Mouse (Mus musculus): Measurements from ENCODE around the gene Exoc4. TPM values are rescaled to one million over a fixed set of nuclear protein-coding genes. Genes with fewer than 3 reads are reported as not detected.

Gene Exoc4
- polyA plus RNA-seq, 1 experiment from 2014 or later, result 18.1 TPM

- no peak for TF ChIP-seq CTCF (IDR thresholded peaks at IDR 0.05; ENCODE audit: low read depth)
- Histone ChIP-seq H3K9ac (ENCODE audit: low read depth, low read length) (no peak overlapping the region), H3K9me3 (replicated peaks; ENCODE audit: low read length) (no peaks in the 10 kb centered on the region), H3K27ac (no peak overlapping the region), H3K36me3 (ENCODE audit: insufficient read depth, low read length) (no peaks in the 10 kb centered on the region), H3K4me1 (replicated peaks; ENCODE audit: insufficient read depth, low read length) (no peaks in the 10 kb centered on the region), H3K4me2 (ENCODE audit: low read length) (no peak overlapping the region), H3K4me3 (replicated peaks; ENCODE audit: low read depth, low read length) (no peak overlapping the region), H3K27me3 (ENCODE audit: insufficient read depth, low read length) (no peaks in the 10 kb centered on the region)
- ATAC-seq (replicated peaks; ENCODE audit: low FRiP score, low read depth), result no peak
- no peak for DNase-seq (ENCODE audit: low spot score)
- WGBS, result 82% methylated on average over 2 of the region's 2 CpGs
Observed at GRCm38 (mm10) chr6:33946911-33947489, 698.1 kb downstream of the Exoc4 start.

- Histone ChIP-seq H3K9me3 (replicated peaks; ENCODE audit: low read length) (no peaks in the 10 kb centered on the region), H3K27me3 (ENCODE audit: insufficient read depth, low read length) (no peaks in the 10 kb centered on the region), H3K4me2 (ENCODE audit: low read length) (no peak overlapping the region), H3K9ac (ENCODE audit: low read depth, low read length) (no peak overlapping the region), H3K36me3 (ENCODE audit: insufficient read depth, low read length) (no peaks in the 10 kb centered on the region), H3K4me3 (replicated peaks; ENCODE audit: low read depth, low read length) (no peak overlapping the region), H3K27ac (no peak overlapping the region), H3K4me1 (replicated peaks; ENCODE audit: insufficient read depth, low read length) (no peaks in the 10 kb centered on the region)
- 93% methylated on average over 2 of the region's 2 CpGs for WGBS
- no peak for ATAC-seq (replicated peaks; ENCODE audit: low FRiP score, low read depth)
- TF ChIP-seq CTCF (IDR thresholded peaks at IDR 0.05; ENCODE audit: low read depth), result no peak; the same call in 1 of the 2 replicates
- no peak for DNase-seq (ENCODE audit: low spot score)
Observed at GRCm38 (mm10) chr6:33950113-33950512, 701.2 kb downstream of the Exoc4 start.

GRCm38 (mm10) chr6:33955469-33955868 lies 706.6 kb downstream of the Exoc4 start:
- DNase-seq (ENCODE audit: low spot score) (no peak), ATAC-seq (replicated peaks; ENCODE audit: low FRiP score, low read depth) (no peak)
- H3K36me3 ChIP-seq (ENCODE audit: insufficient read depth, low read length), result no peaks in the 10 kb centered on the region
- no peak overlapping the region for H3K9ac ChIP-seq (ENCODE audit: low read depth, low read length)
- no peak overlapping the region for H3K27ac ChIP-seq
- 80% methylated on average over 7 of the region's 7 CpGs for WGBS
- no peak overlapping the region for H3K4me2 ChIP-seq (ENCODE audit: low read length)
- H3K27me3 ChIP-seq (ENCODE audit: insufficient read depth, low read length), result no peaks in the 10 kb centered on the region
- no peaks in the 10 kb centered on the region for H3K9me3 ChIP-seq (replicated peaks; ENCODE audit: low read length)
- no peak overlapping the region for H3K4me3 ChIP-seq (replicated peaks; ENCODE audit: low read depth, low read length)
- TF ChIP-seq CTCF (IDR thresholded peaks at IDR 0.05; ENCODE audit: low read depth), result no peak
- no peaks in the 10 kb centered on the region for H3K4me1 ChIP-seq (replicated peaks; ENCODE audit: insufficient read depth, low read length)

GRCm38 (mm10) chr6:33958281-33958680 lies 709.4 kb downstream of the Exoc4 start:
- ATAC-seq (replicated peaks; ENCODE audit: low FRiP score, low read depth) (no peak), DNase-seq (ENCODE audit: low spot score) (peak; percentile 60)
- WGBS, result 48% methylated on average over 3 of the region's 3 CpGs

GRCm38 (mm10) chr6:33960766-33961165 lies 711.9 kb downstream of the Exoc4 start:
- ATAC-seq (replicated peaks; ENCODE audit: low FRiP score, low read depth) (no peak), DNase-seq (ENCODE audit: low spot score) (no peak)
- Histone ChIP-seq H3K27me3 (ENCODE audit: insufficient read depth, low read length) (no peaks in the 10 kb centered on the region), H3K4me2 (ENCODE audit: low read length) (no peak overlapping the region), H3K4me1 (replicated peaks; ENCODE audit: insufficient read depth, low read length) (no peaks in the 10 kb centered on the region), H3K4me3 (replicated peaks; ENCODE audit: low read depth, low read length) (no peak overlapping the region), H3K9ac (ENCODE audit: low read depth, low read length) (no peak overlapping the region), H3K27ac (no peak overlapping the region), H3K36me3 (ENCODE audit: insufficient read depth, low read length) (no peaks in the 10 kb centered on the region), H3K9me3 (replicated peaks; ENCODE audit: low read length) (no peaks in the 10 kb centered on the region)
- TF ChIP-seq CTCF (IDR thresholded peaks at IDR 0.05; ENCODE audit: low read depth), result no peak
- WGBS, result 78% methylated on average over 2 of the region's 2 CpGs

More at GRCm38 (mm10) chr6:33958281-33958680, 709.4 kb downstream of the Exoc4 start:
- H3K9ac ChIP-seq (ENCODE audit: low read depth, low read length), result no peak overlapping the region
- no peak overlapping the region for H3K4me3 ChIP-seq (replicated peaks; ENCODE audit: low read depth, low read length)
- no peaks in the 10 kb centered on the region for H3K9me3 ChIP-seq (replicated peaks; ENCODE audit: low read length)
- no peaks in the 10 kb centered on the region for H3K36me3 ChIP-seq (ENCODE audit: insufficient read depth, low read length)
- no peaks in the 10 kb centered on the region for H3K4me1 ChIP-seq (replicated peaks; ENCODE audit: insufficient read depth, low read length)
- H3K27me3 ChIP-seq (ENCODE audit: insufficient read depth, low read length), result no peaks in the 10 kb centered on the region
- no peak overlapping the region for H3K4me2 ChIP-seq (ENCODE audit: low read length)
- no peak for TF ChIP-seq CTCF (IDR thresholded peaks at IDR 0.05; ENCODE audit: low read depth)
- H3K27ac ChIP-seq, result no peak overlapping the region

- no peak for TF ChIP-seq CTCF (IDR thresholded peaks at IDR 0.05; ENCODE audit: low read depth)
- WGBS, result 77% methylated on average over 2 of the region's 2 CpGs
- no peak overlapping the region for H3K27ac ChIP-seq
- H3K4me1 ChIP-seq (replicated peaks; ENCODE audit: insufficient read depth, low read length), result no peaks in the 10 kb centered on the region
- H3K4me2 ChIP-seq (ENCODE audit: low read length), result no peak overlapping the region
- H3K27me3 ChIP-seq (ENCODE audit: insufficient read depth, low read length), result no peaks in the 10 kb centered on the region
- no peak overlapping the region for H3K4me3 ChIP-seq (replicated peaks; ENCODE audit: low read depth, low read length)
- DNase-seq (ENCODE audit: low spot score) (no peak), ATAC-seq (replicated peaks; ENCODE audit: low FRiP score, low read depth) (no peak)
- H3K9ac ChIP-seq (ENCODE audit: low read depth, low read length), result no peak overlapping the region
- no peaks in the 10 kb centered on the region for H3K36me3 ChIP-seq (ENCODE audit: insufficient read depth, low read length)
- H3K9me3 ChIP-seq (replicated peaks; ENCODE audit: low read length), result no peaks in the 10 kb centered on the region
Observed at GRCm38 (mm10) chr6:33963092-33963491, 714.2 kb downstream of the Exoc4 start.

GRCm38 (mm10) chr6:33965571-33965970 lies 716.7 kb downstream of the Exoc4 start:
- H3K27me3 ChIP-seq (ENCODE audit: insufficient read depth, low read length), result no peaks in the 10 kb centered on the region
- no peaks in the 10 kb centered on the region for H3K4me1 ChIP-seq (replicated peaks; ENCODE audit: insufficient read depth, low read length)
- ATAC-seq (replicated peaks; ENCODE audit: low FRiP score, low read depth) (no peak), DNase-seq (ENCODE audit: low spot score) (peak; percentile 24)
- TF ChIP-seq CTCF (IDR thresholded peaks at IDR 0.05; ENCODE audit: low read depth), result no peak
- H3K4me2 ChIP-seq (ENCODE audit: low read length), result no peak overlapping the region
- H3K27ac ChIP-seq, result no peak overlapping the region
- no peaks in the 10 kb centered on the region for H3K36me3 ChIP-seq (ENCODE audit: insufficient read depth, low read length)
- 29% methylated on average over 2 of the region's 2 CpGs for WGBS
- H3K9ac ChIP-seq (ENCODE audit: low read depth, low read length), result no peak overlapping the region
- H3K4me3 ChIP-seq (replicated peaks; ENCODE audit: low read depth, low read length), result no peak overlapping the region
- no peaks in the 10 kb centered on the region for H3K9me3 ChIP-seq (replicated peaks; ENCODE audit: low read length)

Data from kidney, postnatal 0 days (tissue).